In genomic region chr13:112833895-112834263, GRCm38 (mm10) we compare ENCODE assay signal across 16 mouse cellular contexts. TPM values are rescaled to one million over a fixed set of nuclear protein-coding genes. Genes with fewer than 3 reads are reported as not detected.
DNase-seq lines count a peak whose midpoint lies in the region; ATAC-seq and TF ChIP-seq lines count a peak whose summit lies in the region.
"Had no signal": no experiment of that assay in that cellular context is flagged by ENCODE, and none has a peak within 500 bp of the region (broad histone marks: within the 10 kb centered on the region; RNA-seq: fewer than 3 reads in every experiment).

No protein-coding gene starts in this region.

- DNase-seq in forebrain, embryonic 14.5 days (ENCODE audit: low spot score), result peak; percentile 61
- DNase-seq in kidney, postnatal 0 days (ENCODE audit: low spot score), result no peak
- no peak for DNase-seq in kidney, postnatal 14 days
- DNase-seq in MEL (ENCODE audit: low read depth, low spot score), result peak; percentile 47
- peak; percentile 17 to 22 for DNase-seq in cerebellum, postnatal 36 days
- no peak for DNase-seq in adrenal gland, postnatal 25 days
- no peak for DNase-seq in ovary, postnatal 36 days (ENCODE audit: low spot score)
- DNase-seq: gastrocnemius, postnatal 10 days; heart, postnatal 36 days; kidney, adult 2 months; thymus, adult 18-20 months had no signal

- TF ChIP-seq RAD21 in MEL (IDR thresholded peaks at IDR 0.05; ENCODE audit: low read depth, low read length), result no peak

- no peak overlapping the region for H3K9ac ChIP-seq in forebrain, embryonic 14.5 days (ENCODE audit: low read length)
- H3K9ac ChIP-seq in forebrain, embryonic 15.5 days (replicated peaks), result no peak overlapping the region
- no peak overlapping the region for H3K9ac ChIP-seq in kidney, postnatal 0 days (ENCODE audit: low read depth, low read length)
- H3K9ac ChIP-seq in MEL (ENCODE audit: control insufficient read depth, low read depth, low read length, poor library complexity, severe bottlenecking), result no peak overlapping the region
- H3K9ac ChIP-seq: embryonic facial prominence, embryonic 13.5 days; forebrain, embryonic 13.5 days had no signal

- H3K27me3 ChIP-seq in forebrain, embryonic 14.5 days (replicated peaks; ENCODE audit: control insufficient read depth, insufficient read depth, low read length), result no peaks in the 10 kb centered on the region
- no peaks in the 10 kb centered on the region for H3K27me3 ChIP-seq in forebrain, embryonic 15.5 days
- H3K27me3 ChIP-seq in kidney, postnatal 0 days (ENCODE audit: insufficient read depth, low read length), result no peaks in the 10 kb centered on the region
- H3K27me3 ChIP-seq in MEL (ENCODE audit: control insufficient read depth in 1 of 2, insufficient read depth in 2 of 2, low read length in 2 of 2), result peaks cover 6 to 9% of the 10 kb centered on the region in 2 experiments; a peak in 3 of 4 replicates
- H3K27me3 ChIP-seq: embryonic facial prominence, embryonic 13.5 days; forebrain, embryonic 13.5 days had no signal

- no peak overlapping the region for H3K4me2 ChIP-seq in forebrain, embryonic 14.5 days (ENCODE audit: low read length)
- H3K4me2 ChIP-seq in forebrain, embryonic 15.5 days (replicated peaks), result no peak overlapping the region
- peak overlapping the region; percentile 37; the same call in 1 of the 2 replicates for H3K4me2 ChIP-seq in kidney, postnatal 0 days (ENCODE audit: low read length)
- H3K4me2 ChIP-seq: heart, embryonic 11.5 days had no signal

- 0 out of 2 replicates have a peak, but pooled peaks cover 4% of the 10 kb centered on the region for H3K4me1 ChIP-seq in forebrain, embryonic 14.5 days (ENCODE audit: control insufficient read depth, insufficient read depth, low read length)
- H3K4me1 ChIP-seq in forebrain, embryonic 15.5 days, result peaks cover 15% of the 10 kb centered on the region
- H3K4me1 ChIP-seq in kidney, postnatal 0 days (replicated peaks; ENCODE audit: insufficient read depth, low read length), result 0 out of 2 replicates have a peak, but pooled peaks cover 5% of the 10 kb centered on the region
- peaks cover 20 to 22% of the 10 kb centered on the region in 2 experiments for H3K4me1 ChIP-seq in MEL (ENCODE audit: control insufficient read depth in 1 of 2, insufficient read depth in 2 of 2, low read length in 2 of 2)

- no peak overlapping the region for H3K27ac ChIP-seq in forebrain, embryonic 14.5 days (ENCODE audit: low read depth, low read length)
- H3K27ac ChIP-seq in forebrain, embryonic 15.5 days (replicated peaks), result no peak overlapping the region
- no peak overlapping the region for H3K27ac ChIP-seq in kidney, postnatal 0 days
- no peak overlapping the region for H3K27ac ChIP-seq in MEL (ENCODE audit: control insufficient read depth, low read depth, low read length)
- H3K27ac ChIP-seq: embryonic facial prominence, embryonic 13.5 days; forebrain, embryonic 13.5 days had no signal

- TF ChIP-seq CTCF in kidney, postnatal 0 days (IDR thresholded peaks at IDR 0.05; ENCODE audit: low read depth), result no peak
- TF ChIP-seq CTCF in MEL (IDR thresholded peaks at IDR 0.05 in 2 of 3, conservative IDR thresholded peaks at IDR 0.05 in 1 of 3; ENCODE audit: control insufficient read depth in 1 of 3, insufficient read depth in 1 of 3, low read depth in 2 of 3, low read length in 3 of 3, poor library complexity in 1 of 3, severe bottlenecking in 1 of 3), result no peak

- no peak for TF ChIP-seq POLR2A in MEL (IDR thresholded peaks at IDR 0.05; ENCODE audit: control insufficient read depth in 1 of 2, insufficient read depth in 1 of 2, low read depth in 1 of 2, low read length in 2 of 2, poor library complexity in 1 of 2)

- no peak overlapping the region for H3K4me3 ChIP-seq in forebrain, embryonic 14.5 days (ENCODE audit: low read depth, low read length)
- no peak overlapping the region for H3K4me3 ChIP-seq in forebrain, embryonic 15.5 days
- H3K4me3 ChIP-seq in kidney, postnatal 0 days (replicated peaks; ENCODE audit: low read depth, low read length), result no peak overlapping the region
- H3K4me3 ChIP-seq in MEL (ENCODE audit: control insufficient read depth in 1 of 2, insufficient read depth in 1 of 2, low read depth in 2 of 2, low read length in 2 of 2), result no peak overlapping the region
- H3K4me3 ChIP-seq: embryonic facial prominence, embryonic 13.5 days; forebrain, embryonic 13.5 days; myocyte had no signal

- H3K36me3 ChIP-seq in forebrain, embryonic 14.5 days (ENCODE audit: control insufficient read depth, insufficient read depth, low read length), result no peaks in the 10 kb centered on the region
- H3K36me3 ChIP-seq in forebrain, embryonic 15.5 days, result no peaks in the 10 kb centered on the region
- H3K36me3 ChIP-seq in kidney, postnatal 0 days (ENCODE audit: insufficient read depth, low read length), result no peaks in the 10 kb centered on the region
- peaks cover 0 to 27% of the 10 kb centered on the region in 2 experiments; a peak in 2 of 4 replicates for H3K36me3 ChIP-seq in MEL (ENCODE audit: control insufficient read depth in 1 of 2, insufficient read depth in 2 of 2, low read length in 2 of 2)
- H3K36me3 ChIP-seq: embryonic facial prominence, embryonic 13.5 days had no signal

- H3K9me3 ChIP-seq in forebrain, embryonic 14.5 days (replicated peaks; ENCODE audit: control insufficient read depth, low read length), result no peaks in the 10 kb centered on the region
- H3K9me3 ChIP-seq in forebrain, embryonic 15.5 days, result no peaks in the 10 kb centered on the region
- H3K9me3 ChIP-seq in kidney, postnatal 0 days (replicated peaks; ENCODE audit: low read length), result no peaks in the 10 kb centered on the region
- H3K9me3 ChIP-seq in MEL (replicated peaks; ENCODE audit: insufficient read depth, low read length), result no peaks in the 10 kb centered on the region
- H3K9me3 ChIP-seq: embryonic facial prominence, embryonic 13.5 days; forebrain, embryonic 13.5 days had no signal

- no peaks in the 10 kb centered on the region for H3K79me2 ChIP-seq in MEL (ENCODE audit: control insufficient read depth, insufficient read depth, low read length, poor library complexity)

- WGBS in forebrain, embryonic 14.5 days, result 52% methylated on average over 3 of the region's 3 CpGs
- 45% methylated on average over 3 of the region's 3 CpGs for WGBS in forebrain, embryonic 15.5 days
- 56% methylated on average over 3 of the region's 3 CpGs for WGBS in kidney, postnatal 0 days

- no peak for TF ChIP-seq EP300 in MEL (IDR thresholded peaks at IDR 0.05; ENCODE audit: low read depth in 1 of 2, low read length in 2 of 2)

- peak; percentile 75 for ATAC-seq in forebrain, embryonic 14.5 days
- no peak; the same call in 1 of the 2 replicates for ATAC-seq in forebrain, embryonic 15.5 days (replicated peaks)
- no peak for ATAC-seq in kidney, postnatal 0 days (replicated peaks; ENCODE audit: low FRiP score, low read depth)

TF ChIP-seq in MEL, 35 proteins besides CTCF, POLR2A, EP300 and RAD21:
- TF ChIP-seq SMC3 (IDR thresholded peaks at IDR 0.05; ENCODE audit: low read depth, low read length) (no peak), POLR2AphosphoS5 (IDR thresholded peaks at IDR 0.05; ENCODE audit: borderline replicate concordance, low read depth, low read length) (no peak), USF1 (IDR thresholded peaks at IDR 0.05; ENCODE audit: low read depth, low read length) (no peak), MAZ (IDR thresholded peaks at IDR 0.05; ENCODE audit: low read depth, low read length) (no peak), MAX (IDR thresholded peaks at IDR 0.05; ENCODE audit: low read length) (no peak), MYC (IDR thresholded peaks at IDR 0.05; ENCODE audit: low read depth, low read length) (no peak), MEF2A (IDR thresholded peaks at IDR 0.05; ENCODE audit: extremely low read depth, insufficient replicate concordance, low read depth, low read length, poor library complexity, severe bottlenecking) (no peak), TAL1 (IDR thresholded peaks at IDR 0.05; ENCODE audit: low read length) (no peak), TBP (IDR thresholded peaks at IDR 0.05; ENCODE audit: low read depth, low read length) (no peak), MXI1 (IDR thresholded peaks at IDR 0.05; ENCODE audit: low read depth, low read length) (no peak), GABPA (IDR thresholded peaks at IDR 0.05; ENCODE audit: low read depth, low read length) (no peak), TCF12 (IDR thresholded peaks at IDR 0.05; ENCODE audit: low read depth, low read length) (no peak), MAFK (IDR thresholded peaks at IDR 0.05; ENCODE audit: borderline replicate concordance, low read depth, low read length) (no peak), NRF1 (IDR thresholded peaks at IDR 0.05; ENCODE audit: insufficient read depth, low read depth, low read length, poor library complexity, severe bottlenecking) (no peak)

RNA-seq across cellular contexts. Expression of gene Plpp1, which starts 33.3 kb away (rescaled TPM):
- polyA plus RNA-seq in forebrain, embryonic 14.5 days (2014; fragmentation: Nextera tagmentation; extraction: Ambion mirVana), result 39.5 and 41.2 TPM in 2 replicates
- 38.0 and 39.3 TPM in 2 replicates for polyA plus RNA-seq in forebrain, embryonic 15.5 days (2015; fragmentation: Nextera tagmentation; extraction: Ambion mirVana)
- polyA plus RNA-seq in kidney, postnatal 0 days (2015; fragmentation: Nextera tagmentation; extraction: Ambion mirVana), result 135 TPM in 2 replicates
- 0.10 and 0.12 TPM in 2 replicates for total RNA-seq in MEL (2012; rRNA removed)
- polyA plus RNA-seq in MEL (2012; ENCODE audit: insufficient read depth in 1 of 2, insufficient read length in 2 of 2, low read depth in 1 of 2, low replicate concordance in 2 of 2, missing spikeins in 1 of 2), result under 1 TPM in 1 of 2 experiments, not detected in 1; 0.15 TPM
- total RNA-seq in adrenal gland, postnatal 25 days (2021), result 225 and 226 TPM in 2 replicates

Comparison
In these comparisons a context has a peak if more than half of its experiments do, and no peak if none do; other contexts are left out.
1. DNase-seq: peak in forebrain, embryonic 14.5 days (single experiment), MEL (single experiment) and cerebellum, postnatal 36 days (2 of 2); none in kidney, postnatal 0 days (single experiment), kidney, postnatal 14 days (single experiment), adrenal gland, postnatal 25 days (single experiment) and ovary, postnatal 36 days (single experiment).
2. RNA of gene Plpp1, which starts 33.3 kb away (polyA plus RNA-seq): 135 TPM in kidney, postnatal 0 days, 39.5 to 41.2 TPM in forebrain, embryonic 14.5 days and 38.0 to 39.3 TPM in forebrain, embryonic 15.5 days; 0.15 TPM in MEL; every median in the first group is over 10 times any median in the second.